Mouse (Mus musculus) heart, postnatal 0 days (tissue): Measurements from ENCODE around the gene Cdkl2.

ENCODE experiments used
- CTCF ChIP-seq: IDR thresholded peaks from 2 replicates; pipeline ENCODE4 v1.5.1; 2016; ENCODE audit warnings: antibody characterized with exemption, control low read depth, low read depth
- EP300 ChIP-seq: IDR thresholded peaks from 2 replicates; pipeline ENCODE4 v1.6.1; 2016; ENCODE audit warnings: antibody characterized with exemption, low read depth

- TF ChIP-seq CTCF (no peak), EP300 (no peak)
These were observed 62.4 kb downstream of the Cdkl2 start for GRCm38 (mm10) chr5:91981176-91981840.
